Mouse (Mus musculus) heart, embryonic 13.5 days (tissue): ENCODE data around the gene Crabp1. TPM values are rescaled to one million over a fixed set of nuclear protein-coding genes. Genes with fewer than 3 reads are reported as not detected.

ENCODE experiments used
- ATAC-seq: fragments of 200-750 bp; cut with Nextera tagmentation; 2 replicates; pipeline ENCODE4 v1.8.0; 2017; ENCODE audit warnings: moderate TSS enrichment; ENCODE audit not compliant: insufficient number of reproducible peaks, low FRiP score, low TSS enrichment; ENCODE audit errors: extremely low read depth
- H3K27ac ChIP-seq: fragments of 300-500 bp; sonication (generic); replicated peaks from 2 replicates; pipeline ENCODE4 v1.5.1; 2015; ENCODE audit warnings: moderate library complexity, mild to moderate bottlenecking, inconsistent platforms
- H3K27me3 ChIP-seq: fragments of 300-500 bp; sonication (generic); replicated peaks from 2 replicates; pipeline ENCODE4 v1.6.1; 2015; ENCODE audit warnings: mild to moderate bottlenecking, inconsistent platforms
- H3K36me3 ChIP-seq: fragments of 300-500 bp; sonication (generic); 2 replicates; pipeline ENCODE4 v1.6.1; 2015; ENCODE audit warnings: mild to moderate bottlenecking, inconsistent platforms
- H3K4me1 ChIP-seq: fragments of 300-500 bp; sonication (generic); 2 replicates; pipeline ENCODE4 v1.6.1; 2015; ENCODE audit warnings: inconsistent platforms
- H3K4me2 ChIP-seq: fragments of 300-500 bp; sonication (generic); 2 replicates; pipeline ENCODE4 v1.6.1; 2015; ENCODE audit warnings: inconsistent platforms, mild to moderate bottlenecking, moderate library complexity
- H3K4me3 ChIP-seq: fragments of 300-500 bp; sonication (generic); 2 replicates; pipeline ENCODE4 v1.5.1; 2015; ENCODE audit warnings: moderate library complexity, mild to moderate bottlenecking, inconsistent platforms
- H3K9ac ChIP-seq: fragments of 300-500 bp; sonication (generic); 2 replicates; pipeline ENCODE4 v1.6.1; 2015; ENCODE audit warnings: inconsistent platforms, mild to moderate bottlenecking, moderate library complexity
- H3K9me3 ChIP-seq: fragments of 300-500 bp; sonication (generic); 2 replicates; pipeline ENCODE4 v1.6.1; 2016; ENCODE audit warnings: inconsistent platforms
- WGBS: fragments of 180-500 bp; shearing (Covaris S2); methylation state at CpG from one replicate; pipeline ENCODE4 v1.1.7; 2015; ENCODE audit warnings: mixed read lengths; 5-methylcytosine and 5-hydroxymethylcytosine counted together
- polyA plus RNA-seq: library from polyadenylated mRNA; unstranded; fragments of >200 nt; fragmentation: Nextera tagmentation; extraction: Ambion mirVana; gene quantifications from 2 replicates; pipeline ENCODE4 v1.2.1, GENCODE M21; 2015

Gene Crabp1
- polyA plus RNA-seq, 1 experiment from 2014 or later, result 17.6 TPM

DNA sequence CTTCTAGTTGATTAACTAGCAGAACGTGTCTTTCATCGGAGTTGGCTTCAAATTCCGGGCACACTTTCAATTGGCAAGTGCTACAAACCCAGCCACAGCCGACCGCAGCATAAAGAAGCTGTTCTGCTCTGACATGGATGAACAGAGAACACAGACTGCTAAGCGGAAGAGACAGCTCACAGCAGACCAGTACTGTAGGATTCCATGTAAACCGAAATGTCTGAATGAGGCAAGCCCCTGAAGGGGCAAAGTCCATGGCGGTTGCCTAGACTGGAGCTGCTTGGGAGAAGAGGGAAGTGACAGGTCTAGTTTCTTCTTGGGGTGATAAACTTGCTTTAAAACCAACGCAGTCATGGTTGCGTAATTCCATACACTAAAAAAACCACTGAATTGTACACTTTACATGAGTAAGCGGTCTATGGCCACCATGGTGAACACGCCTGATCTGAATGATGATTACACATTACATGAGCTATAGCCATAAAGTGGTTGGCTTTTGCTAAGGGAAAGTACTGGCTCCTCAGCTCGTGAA lies 12.0 kb downstream of the Crabp1 start:
- ATAC-seq, result no peak
- no peak overlapping the region for H3K27ac ChIP-seq
- H3K4me2 ChIP-seq, result no peak overlapping the region
- H3K9ac ChIP-seq, result no peak overlapping the region
- WGBS, result 83% methylated on average over 13 of the region's 13 CpGs
- H3K4me3 ChIP-seq, result no peak overlapping the region
- peaks cover 22% of the 10 kb centered on the region for H3K4me1 ChIP-seq
- H3K27me3 ChIP-seq, result peaks cover 25% of the 10 kb centered on the region
- no peaks in the 10 kb centered on the region for H3K9me3 ChIP-seq
- no peaks in the 10 kb centered on the region for H3K36me3 ChIP-seq

DNA sequence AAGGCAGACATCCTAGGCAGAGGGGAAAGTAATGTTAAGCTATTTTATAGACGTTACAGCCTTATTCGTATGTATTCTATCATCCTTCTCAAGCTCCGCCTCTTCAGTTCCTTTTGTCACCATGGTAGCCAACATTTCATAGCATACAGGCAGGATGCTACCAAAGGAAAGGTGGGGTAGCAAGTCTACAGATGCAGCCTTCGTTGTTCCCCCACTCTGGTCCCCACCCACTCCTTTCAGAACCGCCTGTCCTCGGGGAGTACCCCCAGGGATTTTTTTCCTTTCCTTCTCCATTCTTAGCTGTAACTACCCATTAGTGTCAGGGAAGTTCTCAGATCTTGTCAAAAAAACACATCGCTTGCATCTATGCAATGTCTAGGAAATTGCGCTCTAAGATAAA lies 14.7 kb downstream of the Crabp1 start:
- H3K27me3 ChIP-seq, result peaks cover 20% of the 10 kb centered on the region
- no peak overlapping the region for H3K27ac ChIP-seq
- no peak overlapping the region for H3K4me2 ChIP-seq
- no peak overlapping the region for H3K9ac ChIP-seq
- no peak overlapping the region for H3K4me3 ChIP-seq
- no peak for ATAC-seq
- H3K9me3 ChIP-seq, result no peaks in the 10 kb centered on the region
- 88% methylated on average over 8 of the region's 8 CpGs for WGBS
- H3K36me3 ChIP-seq, result no peaks in the 10 kb centered on the region
- peaks cover 23% of the 10 kb centered on the region for H3K4me1 ChIP-seq

DNA sequence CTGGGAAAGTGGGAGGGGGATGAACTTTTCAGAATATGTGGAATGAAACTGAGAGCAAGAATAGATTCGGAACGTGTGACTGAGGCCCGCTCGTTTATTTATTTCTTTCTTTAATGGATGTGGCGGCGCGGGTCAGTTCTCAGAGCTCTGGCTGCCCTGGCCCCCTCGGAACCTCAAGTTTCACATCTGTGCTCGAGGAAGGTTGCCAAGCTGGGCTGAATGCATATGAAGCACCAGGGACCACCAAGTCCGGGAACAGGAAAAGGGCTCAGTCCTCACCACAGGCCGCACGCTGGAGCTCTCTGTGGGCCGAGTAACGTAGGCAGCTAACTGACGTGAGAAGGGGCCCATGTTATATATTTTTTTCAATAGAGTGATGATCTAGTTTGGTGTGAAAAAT lies 18.0 kb downstream of the Crabp1 start:
- Histone ChIP-seq H3K36me3 (no peaks in the 10 kb centered on the region), H3K4me3 (no peak overlapping the region), H3K4me1 (peaks cover 42% of the 10 kb centered on the region), H3K4me2 (no peak overlapping the region), H3K9ac (no peak overlapping the region), H3K9me3 (no peaks in the 10 kb centered on the region), H3K27ac (no peak overlapping the region), H3K27me3 (peaks cover 6% of the 10 kb centered on the region; the same call in 1 of the 2 replicates)
- no peak for ATAC-seq
- WGBS, result 74% methylated on average over 15 of the region's 15 CpGs

DNA sequence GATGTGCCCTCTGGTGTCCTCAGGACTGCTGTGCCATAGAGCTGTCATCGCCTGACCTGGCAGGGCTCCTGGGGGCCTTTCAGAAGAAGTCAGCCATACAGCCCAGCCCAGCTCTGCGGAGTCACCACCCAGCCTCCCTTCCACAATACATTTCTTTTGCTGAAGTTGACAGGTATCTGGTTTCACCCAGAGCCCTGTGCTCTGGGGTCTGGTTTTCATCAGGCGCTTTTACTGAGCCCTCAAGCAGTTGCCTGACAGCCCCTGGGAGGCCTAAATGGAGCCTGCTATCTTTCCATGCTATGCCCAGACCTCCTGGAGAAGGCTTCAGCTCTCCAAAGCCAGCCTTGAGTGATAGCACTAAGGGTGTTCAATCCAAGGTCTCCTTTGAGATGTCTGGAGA lies 19.5 kb downstream of the Crabp1 start:
- Histone ChIP-seq H3K4me2 (no peak overlapping the region), H3K36me3 (no peaks in the 10 kb centered on the region), H3K27me3 (peaks cover 6% of the 10 kb centered on the region; the same call in 1 of the 2 replicates), H3K4me1 (peaks cover 50% of the 10 kb centered on the region), H3K27ac (peak overlapping the region; percentile 69), H3K9ac (no peak overlapping the region), H3K4me3 (no peak overlapping the region), H3K9me3 (no peaks in the 10 kb centered on the region)
- ATAC-seq, result peak; percentile 76; the same call in 1 of the 2 replicates
- WGBS, result 21% methylated on average over 3 of the region's 3 CpGs

DNA sequence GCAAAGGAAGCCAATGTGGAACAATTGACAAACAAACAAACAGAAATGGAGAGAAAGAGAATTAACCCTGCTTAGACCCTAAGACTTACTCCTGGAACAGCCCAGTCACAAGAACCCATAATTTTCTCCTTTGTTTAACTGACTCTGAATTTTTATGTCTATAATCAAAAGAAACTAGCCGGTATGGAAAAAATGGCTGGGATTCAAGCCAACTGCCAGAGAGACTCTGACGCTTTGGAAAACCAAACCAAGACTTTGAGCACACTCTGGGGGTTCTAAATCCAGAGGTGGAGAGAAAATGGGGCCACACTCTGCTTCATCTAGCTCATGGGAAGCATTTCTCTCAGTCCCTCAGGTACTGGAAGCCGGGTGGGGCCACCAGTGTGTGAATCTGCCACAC lies 20.7 kb downstream of the Crabp1 start:
- no peaks in the 10 kb centered on the region for H3K9me3 ChIP-seq
- ATAC-seq, result no peak
- 76% methylated on average over 3 of the region's 3 CpGs for WGBS
- H3K36me3 ChIP-seq, result no peaks in the 10 kb centered on the region
- H3K27me3 ChIP-seq, result no peaks in the 10 kb centered on the region
- no peak overlapping the region for H3K9ac ChIP-seq
- no peak overlapping the region for H3K4me2 ChIP-seq
- no peak overlapping the region for H3K27ac ChIP-seq
- H3K4me1 ChIP-seq, result peaks cover 52% of the 10 kb centered on the region
- no peak overlapping the region for H3K4me3 ChIP-seq

DNA sequence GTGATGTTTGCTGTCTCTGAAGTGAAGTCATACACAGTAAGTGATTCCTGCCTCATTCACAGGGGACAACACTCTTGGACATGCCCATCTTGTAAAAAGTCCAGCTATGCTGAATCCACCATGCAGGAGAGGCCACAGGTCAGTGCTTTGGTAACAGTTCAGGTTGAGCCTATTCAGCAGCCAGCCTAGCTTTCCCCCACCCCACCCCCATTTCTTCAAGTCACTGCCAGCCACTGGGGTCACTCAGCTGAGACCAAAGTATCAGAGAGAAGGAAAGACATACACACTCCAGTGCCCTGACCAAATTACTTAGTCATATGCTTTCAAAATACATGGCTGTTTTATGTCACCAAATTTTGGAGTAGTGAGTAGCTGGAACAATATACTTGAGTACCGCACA lies 21.5 kb downstream of the Crabp1 start:
- H3K9ac ChIP-seq, result no peak overlapping the region
- H3K27ac ChIP-seq, result no peak overlapping the region
- H3K27me3 ChIP-seq, result no peaks in the 10 kb centered on the region
- H3K4me2 ChIP-seq, result no peak overlapping the region
- ATAC-seq, result no peak
- H3K9me3 ChIP-seq, result no peaks in the 10 kb centered on the region
- 79% methylated on average over 1 of the region's 1 CpGs for WGBS
- no peaks in the 10 kb centered on the region for H3K36me3 ChIP-seq
- H3K4me3 ChIP-seq, result no peak overlapping the region
- peaks cover 59% of the 10 kb centered on the region for H3K4me1 ChIP-seq

DNA sequence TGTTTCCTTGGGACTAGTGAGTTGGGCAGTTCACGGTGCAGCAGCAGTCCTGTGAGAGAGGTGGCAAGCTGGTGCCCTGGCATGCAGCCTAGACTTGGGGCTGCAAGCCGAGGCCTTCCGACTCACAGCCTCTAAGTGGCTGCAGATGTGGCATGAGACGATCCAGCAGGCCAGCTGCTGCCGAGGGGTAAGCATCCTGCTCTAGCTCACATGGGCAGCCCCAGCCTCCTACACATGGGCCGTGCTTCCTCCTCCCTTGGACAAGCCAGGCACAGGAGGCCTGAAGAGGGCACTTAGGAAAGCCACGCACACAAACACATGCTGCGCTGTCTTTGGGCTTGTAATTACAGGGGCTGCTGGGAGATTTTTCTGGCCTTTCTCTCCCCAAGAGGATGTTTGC lies 23.2 kb downstream of the Crabp1 start:
- Histone ChIP-seq H3K4me3 (no peak overlapping the region), H3K36me3 (no peaks in the 10 kb centered on the region), H3K27ac (0 out of 2 replicates have a peak overlapping the region, but pooled peaks have one; percentile 3), H3K9me3 (no peaks in the 10 kb centered on the region), H3K9ac (peak overlapping the region; percentile 33; the same call in 1 of the 2 replicates), H3K4me1 (peaks cover 49% of the 10 kb centered on the region), H3K27me3 (no peaks in the 10 kb centered on the region; the same call in 1 of the 2 replicates), H3K4me2 (no peak overlapping the region)
- ATAC-seq, result peak; percentile 60; the same call in 1 of the 2 replicates
- 15% methylated on average over 8 of the region's 8 CpGs for WGBS

DNA sequence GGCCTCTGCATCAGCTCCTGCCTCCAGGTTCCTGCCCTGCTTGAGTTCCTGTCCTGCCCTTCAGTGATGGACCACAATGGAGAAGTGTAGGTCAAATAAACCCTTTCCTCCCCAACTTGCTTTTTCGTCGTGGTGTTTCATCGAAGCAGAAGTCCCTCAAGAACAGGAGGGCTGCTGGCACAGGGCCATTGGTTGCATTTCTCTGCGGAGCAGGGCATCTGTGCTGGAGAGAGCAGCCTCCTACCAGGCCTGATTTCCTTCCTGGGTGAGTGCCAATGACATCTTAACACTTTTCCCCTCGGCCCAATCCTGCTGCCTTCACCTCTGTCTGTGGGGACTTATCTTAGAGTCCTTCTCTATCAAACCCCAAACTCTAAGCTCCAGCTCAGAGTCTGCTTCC lies 25.7 kb downstream of the Crabp1 start:
- Histone ChIP-seq H3K4me3 (no peak overlapping the region), H3K9me3 (no peaks in the 10 kb centered on the region), H3K4me2 (no peak overlapping the region), H3K4me1 (peaks cover 28% of the 10 kb centered on the region), H3K27ac (no peak overlapping the region; the same call in 1 of the 2 replicates), H3K27me3 (no peaks in the 10 kb centered on the region; the same call in 1 of the 2 replicates), H3K9ac (no peak overlapping the region), H3K36me3 (no peaks in the 10 kb centered on the region)
- WGBS, result 26% methylated on average over 5 of the region's 5 CpGs
- ATAC-seq, result no peak

DNA sequence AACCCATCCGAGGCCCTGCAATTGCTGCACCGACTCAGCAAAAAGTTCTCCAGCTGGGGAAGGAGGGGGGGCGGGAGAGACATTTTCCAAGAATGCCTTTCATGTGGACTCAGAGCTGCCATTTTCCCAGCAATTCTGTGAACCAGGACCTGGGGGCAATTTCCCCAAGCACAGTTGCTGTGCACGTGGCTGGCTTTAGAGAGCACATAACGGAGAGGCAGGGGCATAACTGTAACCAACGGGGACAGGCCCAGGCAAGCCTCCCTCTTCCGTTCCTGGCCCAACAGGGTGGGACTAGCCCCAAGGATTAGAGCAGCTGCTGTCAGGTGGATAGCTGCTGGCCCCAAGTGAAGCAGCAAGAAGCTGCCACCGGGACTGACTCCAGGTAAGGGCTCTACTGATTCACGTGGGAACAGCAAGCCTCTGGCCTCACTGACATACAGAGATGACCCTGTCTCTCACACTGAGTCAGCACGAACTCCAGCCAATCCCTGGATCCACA lies 37.0 kb downstream of the Crabp1 start:
- Histone ChIP-seq H3K27ac (no peak overlapping the region), H3K4me3 (no peak overlapping the region), H3K9ac (no peak overlapping the region), H3K9me3 (no peaks in the 10 kb centered on the region), H3K36me3 (no peaks in the 10 kb centered on the region), H3K4me1 (0 out of 2 replicates have a peak, but pooled peaks cover 6% of the 10 kb centered on the region), H3K4me2 (no peak overlapping the region), H3K27me3 (peaks cover 10% of the 10 kb centered on the region; the same call in 1 of the 2 replicates)
- WGBS, result 44% methylated on average over 10 of the region's 10 CpGs
- no peak for ATAC-seq

DNA sequence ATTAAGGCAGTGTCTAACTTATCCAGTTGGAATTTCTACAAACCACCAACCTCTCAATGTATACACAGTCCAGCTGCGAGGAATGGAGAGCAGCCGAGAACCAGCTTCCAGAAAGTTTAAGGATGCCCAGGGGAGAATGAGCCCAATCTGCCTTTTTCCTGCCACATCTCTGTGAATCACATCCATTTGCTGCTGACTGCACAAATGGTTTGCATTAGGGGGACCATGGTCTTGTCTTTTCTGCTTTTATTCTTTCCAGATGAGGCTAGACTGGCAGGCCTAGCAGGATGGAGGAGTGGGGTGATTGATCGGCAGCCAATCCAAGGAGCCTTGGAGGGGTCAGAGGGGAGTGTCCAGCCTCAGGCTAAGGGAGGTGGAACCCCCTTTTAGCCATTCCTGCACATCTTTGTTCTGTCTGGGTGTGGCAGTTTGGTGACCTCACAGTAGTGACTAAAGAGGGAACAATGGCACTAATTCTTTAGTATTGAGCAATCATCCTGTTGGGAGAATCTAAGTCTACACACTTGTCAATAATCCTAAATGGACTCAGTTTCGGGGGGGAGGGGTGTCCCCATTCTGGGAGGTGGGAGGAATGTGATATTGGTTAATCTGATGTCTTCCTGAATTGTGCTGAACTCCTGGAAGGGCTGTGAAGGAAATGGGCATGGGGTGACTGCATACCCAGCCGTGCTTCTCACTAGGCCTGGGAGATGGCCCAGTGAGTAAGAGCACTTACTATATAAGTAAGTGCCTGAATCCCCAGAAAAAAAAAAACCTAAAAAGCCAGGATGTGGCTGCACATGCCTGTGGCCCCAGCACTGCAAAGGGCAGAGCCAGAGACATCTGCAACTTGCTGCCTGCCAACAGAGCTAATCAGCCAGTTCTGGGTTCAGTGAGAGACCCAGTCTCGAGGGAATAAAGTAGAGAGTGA lies 38.5 kb downstream of the Crabp1 start:
- Histone ChIP-seq H3K27ac (no peak overlapping the region), H3K4me2 (no peak overlapping the region), H3K27me3 (peaks cover 10% of the 10 kb centered on the region; the same call in 1 of the 2 replicates), H3K4me1 (0 out of 2 replicates have a peak, but pooled peaks cover 6% of the 10 kb centered on the region), H3K9ac (no peak overlapping the region), H3K4me3 (no peak overlapping the region), H3K9me3 (no peaks in the 10 kb centered on the region), H3K36me3 (no peaks in the 10 kb centered on the region)
- 63% methylated on average over 6 of the region's 6 CpGs for WGBS
- ATAC-seq, result no peak

DNA sequence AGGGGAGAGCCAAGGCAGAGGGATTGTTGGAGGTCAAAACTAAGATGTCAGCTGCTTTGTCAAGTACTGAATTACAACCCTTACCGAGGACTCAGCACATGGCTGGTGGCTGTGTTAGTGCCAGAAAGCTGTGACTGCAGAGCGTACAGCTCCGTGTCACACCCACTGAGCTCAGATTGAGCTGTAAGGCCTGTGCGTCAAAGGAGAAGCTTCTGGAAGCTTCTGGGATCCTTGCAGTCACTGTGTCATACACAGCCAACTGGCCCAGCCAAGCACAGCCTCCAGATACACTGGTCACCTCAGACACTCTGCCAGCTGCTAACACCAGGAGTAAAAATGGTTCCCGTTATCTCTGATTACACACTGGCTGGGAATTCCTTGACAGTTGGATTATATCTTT lies 39.8 kb downstream of the Crabp1 start:
- ATAC-seq, result no peak
- peaks cover 10% of the 10 kb centered on the region; the same call in 1 of the 2 replicates for H3K27me3 ChIP-seq
- H3K9me3 ChIP-seq, result no peaks in the 10 kb centered on the region
- H3K4me1 ChIP-seq, result 0 out of 2 replicates have a peak, but pooled peaks cover 6% of the 10 kb centered on the region
- H3K4me3 ChIP-seq, result no peak overlapping the region
- no peak overlapping the region for H3K27ac ChIP-seq
- 59% methylated on average over 5 of the region's 5 CpGs for WGBS
- H3K9ac ChIP-seq, result no peak overlapping the region
- H3K4me2 ChIP-seq, result no peak overlapping the region
- no peaks in the 10 kb centered on the region for H3K36me3 ChIP-seq
